ENCODE assay signal across 16 mouse cellular contexts in genomic region chr6:29904281-29904680, GRCm38 (mm10). TPM values are rescaled to one million over a fixed set of nuclear protein-coding genes. Genes with fewer than 3 reads are reported as not detected.
"Had no signal": no experiment of that assay in that cellular context is flagged by ENCODE, and none has a peak within 500 bp of the region (broad histone marks: within the 10 kb centered on the region; RNA-seq: fewer than 3 reads in every experiment).

No protein-coding gene starts in this region.

- H3K36me3 ChIP-seq: liver, embryonic 13.5 days; lung, embryonic 15.5 days had no signal

- ATAC-seq: liver, postnatal 0 days; midbrain, embryonic 15.5 days had no signal

- H3K4me1 ChIP-seq: lung, embryonic 15.5 days; midbrain, embryonic 15.5 days; neural tube, embryonic 12.5 days had no signal

- H3K4me2 ChIP-seq: limb, embryonic 12.5 days; liver, embryonic 13.5 days; lung, embryonic 15.5 days; midbrain, embryonic 11.5 days; midbrain, embryonic 15.5 days; neural tube, embryonic 12.5 days had no signal

- H3K27me3 ChIP-seq: limb, embryonic 12.5 days; liver, embryonic 13.5 days; lung, embryonic 15.5 days; midbrain, embryonic 15.5 days; neural tube, embryonic 12.5 days had no signal

- H3K4me3 ChIP-seq: limb, embryonic 12.5 days; liver, embryonic 13.5 days; lung, embryonic 15.5 days; megakaryocyte, embryonic 14.5 days; midbrain, embryonic 15.5 days; neural tube, embryonic 12.5 days had no signal

- H3K9me3 ChIP-seq: limb, embryonic 12.5 days; liver, embryonic 13.5 days; lung, embryonic 15.5 days; megakaryocyte, embryonic 14.5 days; midbrain, embryonic 15.5 days; neural tube, embryonic 12.5 days had no signal

- DNase-seq: kidney, postnatal 36 days; liver; liver, embryonic 13.5 days; liver, postnatal 0 days; lung, postnatal 14 days; right cerebral cortex, postnatal 14 days; thymus, postnatal 36 days had no signal

- H3K9ac ChIP-seq: limb, embryonic 12.5 days; liver, embryonic 13.5 days; liver, postnatal 0 days; lung, embryonic 15.5 days; midbrain, embryonic 15.5 days; neural tube, embryonic 12.5 days had no signal

- H3K27ac ChIP-seq: kidney, postnatal 0 days; limb, embryonic 12.5 days; liver, embryonic 13.5 days; lung, embryonic 15.5 days; macrophage; midbrain, embryonic 15.5 days; neural tube, embryonic 12.5 days had no signal

RNA-seq across cellular contexts. Expression of gene Strip2, which starts 12.5 kb away (rescaled TPM):
- total RNA-seq: neutrophil, adult 5-6 weeks had no signal
